26 mouse cellular contexts compared by ENCODE assay signal in the genomic region with DNA sequence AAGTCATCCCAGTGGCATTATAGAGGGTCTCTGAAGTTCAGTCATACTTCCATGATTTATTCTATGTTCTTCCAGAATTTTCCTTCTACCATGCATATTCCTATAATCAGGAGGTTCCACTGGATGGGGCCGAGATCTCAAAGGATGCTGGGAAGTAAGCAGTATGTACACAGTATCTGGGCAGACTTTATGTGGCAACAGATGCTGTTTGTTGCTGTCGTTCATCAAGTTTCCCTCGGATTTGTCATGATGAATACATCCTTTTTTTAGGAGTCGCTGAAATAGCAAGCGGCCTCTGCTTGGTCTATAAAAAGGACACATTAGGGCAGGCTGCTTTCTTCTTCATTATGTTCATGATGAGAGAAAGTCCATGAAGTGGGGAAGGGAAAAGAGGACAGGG.
DNase-seq lines count a peak whose midpoint lies in the region; ATAC-seq and TF ChIP-seq lines count a peak whose summit lies in the region.
"Had no signal": no experiment of that assay in that cellular context is flagged by ENCODE, and none has a peak within 500 bp of the region (broad histone marks: within the 10 kb centered on the region; RNA-seq: fewer than 3 reads in every experiment).

No protein-coding gene starts in this region.

- intact Hi-C loops in left cerebral cortex, adult 2 months (cut with DNase I), result no loop called here

- no peak overlapping the region for H3K9ac ChIP-seq in forebrain, postnatal 0 days
- H3K9ac ChIP-seq in forebrain, embryonic 11.5 days (ENCODE audit: low read length), result no peak overlapping the region
- H3K9ac ChIP-seq in midbrain, embryonic 11.5 days (ENCODE audit: low read length), result no peak overlapping the region
- H3K9ac ChIP-seq: embryonic facial prominence, embryonic 15.5 days; limb, embryonic 13.5 days; liver, embryonic 13.5 days; midbrain, embryonic 15.5 days; neural tube, embryonic 12.5 days had no signal

- peak; percentile 85 for ATAC-seq in forebrain, postnatal 0 days
- no peak for ATAC-seq in forebrain, embryonic 11.5 days (replicated peaks; ENCODE audit: low FRiP score)
- ATAC-seq in midbrain, embryonic 11.5 days (ENCODE audit: low FRiP score), result no peak
- ATAC-seq: hindbrain, postnatal 0 days; intestine, postnatal 0 days; midbrain, embryonic 15.5 days had no signal

- no peaks in the 10 kb centered on the region for H3K4me1 ChIP-seq in forebrain, postnatal 0 days (ENCODE audit: insufficient read depth)
- no peaks in the 10 kb centered on the region for H3K4me1 ChIP-seq in forebrain, embryonic 11.5 days (replicated peaks; ENCODE audit: control insufficient read depth, insufficient read depth, low read length)
- H3K4me1 ChIP-seq in midbrain, embryonic 11.5 days (ENCODE audit: control insufficient read depth, insufficient read depth, low read length), result no peaks in the 10 kb centered on the region
- no peaks in the 10 kb centered on the region for H3K4me1 ChIP-seq in midbrain, embryonic 10.5 days
- H3K4me1 ChIP-seq in forebrain, embryonic 10.5 days, result no peaks in the 10 kb centered on the region
- H3K4me1 ChIP-seq: embryonic facial prominence, embryonic 15.5 days; limb, embryonic 13.5 days; liver, embryonic 13.5 days; neural tube, embryonic 12.5 days had no signal

- H3K4me2 ChIP-seq in forebrain, postnatal 0 days (ENCODE audit: low read depth), result no peak overlapping the region
- H3K4me2 ChIP-seq in forebrain, embryonic 11.5 days (ENCODE audit: low read depth, low read length, severe bottlenecking), result no peak overlapping the region
- H3K4me2 ChIP-seq in midbrain, embryonic 11.5 days, result no peak overlapping the region
- H3K4me2 ChIP-seq: embryonic facial prominence, embryonic 15.5 days; heart, embryonic 11.5 days; limb, embryonic 13.5 days; liver, embryonic 13.5 days; midbrain, embryonic 15.5 days; neural tube, embryonic 12.5 days had no signal

- no peak overlapping the region for H3K4me3 ChIP-seq in forebrain, postnatal 0 days (ENCODE audit: low read depth, low read length)
- H3K4me3 ChIP-seq in forebrain, embryonic 11.5 days (ENCODE audit: low read depth, low read length), result no peak overlapping the region
- no peak overlapping the region for H3K4me3 ChIP-seq in midbrain, embryonic 11.5 days (ENCODE audit: low read depth, low read length)
- no peak overlapping the region for H3K4me3 ChIP-seq in midbrain, embryonic 10.5 days
- H3K4me3 ChIP-seq in left cerebral cortex, adult 2 months, result no peak overlapping the region
- no peak overlapping the region for H3K4me3 ChIP-seq in forebrain, embryonic 10.5 days
- H3K4me3 ChIP-seq: embryonic facial prominence, embryonic 15.5 days; limb, embryonic 13.5 days; liver, embryonic 13.5 days; midbrain, embryonic 15.5 days; neural tube, embryonic 12.5 days had no signal

- peak; percentile 18 for DNase-seq in forebrain, postnatal 0 days
- DNase-seq in forebrain, embryonic 11.5 days (ENCODE audit: low spot score), result no peak
- peak; percentile 19 for DNase-seq in midbrain, embryonic 11.5 days (ENCODE audit: low spot score, missing footprints)
- no peak for DNase-seq in midbrain, embryonic 10.5 days (ENCODE audit: low spot score)
- no peak for DNase-seq in left cerebral cortex, adult 2 months (ENCODE audit: extremely low spot score in 1 of 2, low spot score in 2 of 2)
- DNase-seq in right cerebral cortex, postnatal 25 days, result peak; percentile 29
- no peak for DNase-seq in ovary, postnatal 10 days (ENCODE audit: low spot score)
- no peak for DNase-seq in forebrain, embryonic 10.5 days (ENCODE audit: extremely low spot score, low spot score)
- DNase-seq: adrenal gland, postnatal 14 days; cerebellum, adult 8-10 months; cerebellum, postnatal 36 days; embryo, embryonic 11 days; gastrocnemius, postnatal 10 days; kidney, postnatal 25 days; liver, embryonic 13.5 days; lung, adult 2 months; lung, postnatal 14 days; thymus, adult 18-20 months; thymus, postnatal 36 days had no signal

- no peaks in the 10 kb centered on the region for H3K27me3 ChIP-seq in forebrain, postnatal 0 days (ENCODE audit: insufficient read depth, low read length)
- no peaks in the 10 kb centered on the region for H3K27me3 ChIP-seq in forebrain, embryonic 11.5 days (ENCODE audit: control insufficient read depth, insufficient read depth, low read length)
- no peaks in the 10 kb centered on the region for H3K27me3 ChIP-seq in midbrain, embryonic 11.5 days (ENCODE audit: control insufficient read depth, insufficient read depth, low read length)
- no peaks in the 10 kb centered on the region for H3K27me3 ChIP-seq in midbrain, embryonic 10.5 days (ENCODE audit: low read depth, poor library complexity, severe bottlenecking)
- no peaks in the 10 kb centered on the region for H3K27me3 ChIP-seq in forebrain, embryonic 10.5 days (ENCODE audit: poor library complexity, severe bottlenecking)
- H3K27me3 ChIP-seq: embryonic facial prominence, embryonic 15.5 days; limb, embryonic 13.5 days; liver, embryonic 13.5 days; midbrain, embryonic 15.5 days; neural tube, embryonic 12.5 days had no signal

- peaks cover 34% of the 10 kb centered on the region for H3K36me3 ChIP-seq in forebrain, postnatal 0 days (ENCODE audit: insufficient read depth)
- no peaks in the 10 kb centered on the region for H3K36me3 ChIP-seq in forebrain, embryonic 11.5 days (ENCODE audit: control insufficient read depth, insufficient read depth, low read length)
- no peaks in the 10 kb centered on the region for H3K36me3 ChIP-seq in midbrain, embryonic 11.5 days (ENCODE audit: control insufficient read depth, insufficient read depth, low read length)
- no peaks in the 10 kb centered on the region for H3K36me3 ChIP-seq in midbrain, embryonic 10.5 days
- H3K36me3 ChIP-seq in forebrain, embryonic 10.5 days (replicated peaks), result no peaks in the 10 kb centered on the region
- H3K36me3 ChIP-seq: embryonic facial prominence, embryonic 15.5 days; limb, embryonic 13.5 days; liver, embryonic 13.5 days; neural tube, embryonic 12.5 days had no signal

- TF ChIP-seq CTCF in forebrain, postnatal 0 days (IDR thresholded peaks at IDR 0.05; ENCODE audit: low read depth), result no peak
- TF ChIP-seq CTCF in left cerebral cortex, adult 2 months (IDR thresholded peaks at IDR 0.05), result no peak

- no peaks in the 10 kb centered on the region for H3K9me3 ChIP-seq in forebrain, postnatal 0 days (ENCODE audit: low read length)
- H3K9me3 ChIP-seq in forebrain, embryonic 11.5 days (ENCODE audit: control insufficient read depth, low read length), result no peaks in the 10 kb centered on the region
- H3K9me3 ChIP-seq in midbrain, embryonic 11.5 days (ENCODE audit: control insufficient read depth, low read length), result no peaks in the 10 kb centered on the region
- no peaks in the 10 kb centered on the region for H3K9me3 ChIP-seq in midbrain, embryonic 10.5 days (replicated peaks)
- no peaks in the 10 kb centered on the region for H3K9me3 ChIP-seq in forebrain, embryonic 10.5 days
- H3K9me3 ChIP-seq: embryonic facial prominence, embryonic 15.5 days; limb, embryonic 13.5 days; liver, embryonic 13.5 days; midbrain, embryonic 15.5 days; neural tube, embryonic 12.5 days had no signal

- WGBS in forebrain, postnatal 0 days, result 57% methylated on average over 5 of the region's 5 CpGs
- 88% methylated on average over 5 of the region's 5 CpGs for WGBS in forebrain, embryonic 11.5 days
- 91% methylated on average over 5 of the region's 5 CpGs for WGBS in midbrain, embryonic 11.5 days
- WGBS in midbrain, embryonic 10.5 days, result 89% methylated on average over 5 of the region's 5 CpGs
- WGBS in forebrain, embryonic 10.5 days, result 89% methylated on average over 5 of the region's 5 CpGs

- H3K27ac ChIP-seq in forebrain, postnatal 0 days (ENCODE audit: low read depth, low read length), result no peak overlapping the region
- H3K27ac ChIP-seq in forebrain, embryonic 11.5 days (ENCODE audit: low read depth, low read length), result no peak overlapping the region
- no peak overlapping the region for H3K27ac ChIP-seq in midbrain, embryonic 11.5 days (ENCODE audit: low read depth, low read length)
- H3K27ac ChIP-seq in midbrain, embryonic 10.5 days (replicated peaks), result no peak overlapping the region
- H3K27ac ChIP-seq in left cerebral cortex, adult 2 months, result peak overlapping the region; percentile 82
- no peak overlapping the region for H3K27ac ChIP-seq in forebrain, embryonic 10.5 days
- H3K27ac ChIP-seq: embryonic facial prominence, embryonic 15.5 days; hindbrain, postnatal 0 days; limb, embryonic 13.5 days; liver, embryonic 13.5 days; midbrain, embryonic 15.5 days; neural tube, embryonic 12.5 days had no signal

Comparison
In these comparisons a context has a peak if more than half of its experiments do, and no peak if none do; other contexts are left out.
1. DNase-seq: peak in forebrain, postnatal 0 days (single experiment), midbrain, embryonic 11.5 days (single experiment) and right cerebral cortex, postnatal 25 days (single experiment); none in forebrain, embryonic 11.5 days (single experiment), midbrain, embryonic 10.5 days (single experiment), left cerebral cortex, adult 2 months (0 of 2), ovary, postnatal 10 days (single experiment) and forebrain, embryonic 10.5 days (single experiment).